Mouse (Mus musculus) heart, postnatal 0 days (tissue): Measurements from ENCODE around the gene Pparg.

Source experiments
- CTCF ChIP-seq: IDR thresholded peaks from 2 replicates; pipeline ENCODE4 v1.5.1; 2016; ENCODE audit warnings: antibody characterized with exemption, control low read depth, low read depth
- EP300 ChIP-seq: IDR thresholded peaks from 2 replicates; pipeline ENCODE4 v1.6.1; 2016; ENCODE audit warnings: antibody characterized with exemption, low read depth

- no peak for TF ChIP-seq CTCF
- no peak for TF ChIP-seq EP300
These were observed 60.9 kb downstream of the Pparg start for GRCm38 (mm10) chr6:115421665-115422064.
